Mouse (Mus musculus): ENCODE measurements at regions not wholly inside any gene's neighbourhood (a gene's known extent, or its start where the extent isn't known, plus 50 kb on each side); places are given as distances from the start of the nearest gene placed in this dataset.
"Not testable (repeated sequence)": the region's sequence is repeated elsewhere in the genome, so short reads cannot be mapped to it uniquely, and the experiment has no call there.

DNA sequence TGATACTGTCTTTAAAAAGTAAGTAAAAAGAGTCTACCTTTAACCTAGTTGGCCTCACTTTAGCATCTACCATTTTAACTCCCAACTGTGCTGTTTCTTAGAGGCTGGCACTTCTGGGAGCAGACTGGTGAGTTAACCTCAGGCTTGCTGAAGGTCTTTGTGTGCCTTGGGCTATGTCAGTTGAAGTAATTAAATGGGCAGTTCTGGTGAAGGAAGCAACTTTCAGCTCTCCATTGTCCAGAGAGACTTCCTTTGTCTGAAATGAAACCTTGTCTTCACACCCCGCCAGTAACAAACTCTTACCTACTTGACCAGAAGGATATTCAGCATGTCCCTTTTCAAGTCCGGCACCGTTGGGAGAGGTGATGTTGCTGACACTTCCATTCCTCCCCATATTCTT is 55.5 kb downstream of the Zfp281 start:
- no peak for DNase-seq

DNA sequence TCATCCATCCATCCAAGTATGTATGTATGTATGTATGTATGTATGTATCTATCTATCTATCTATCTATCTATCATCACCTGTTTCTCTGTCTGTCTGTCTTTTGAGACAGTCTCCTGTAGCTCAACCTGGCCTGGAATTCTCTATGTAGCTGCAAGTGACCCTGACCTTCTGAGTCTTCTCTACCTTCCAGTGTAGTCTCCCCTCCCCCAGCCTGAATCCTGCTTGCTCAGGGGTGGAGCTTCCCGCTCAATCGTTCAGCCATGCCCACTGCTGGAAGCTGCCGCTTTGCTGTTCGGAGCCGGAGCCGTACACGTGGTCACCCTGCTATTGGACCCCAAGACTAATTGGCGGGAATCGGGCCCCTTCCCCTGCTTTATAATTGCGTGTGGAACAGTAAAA is 57.6 kb downstream of the Zfp281 start:
- not testable (repeated sequence) for DNase-seq

DNA sequence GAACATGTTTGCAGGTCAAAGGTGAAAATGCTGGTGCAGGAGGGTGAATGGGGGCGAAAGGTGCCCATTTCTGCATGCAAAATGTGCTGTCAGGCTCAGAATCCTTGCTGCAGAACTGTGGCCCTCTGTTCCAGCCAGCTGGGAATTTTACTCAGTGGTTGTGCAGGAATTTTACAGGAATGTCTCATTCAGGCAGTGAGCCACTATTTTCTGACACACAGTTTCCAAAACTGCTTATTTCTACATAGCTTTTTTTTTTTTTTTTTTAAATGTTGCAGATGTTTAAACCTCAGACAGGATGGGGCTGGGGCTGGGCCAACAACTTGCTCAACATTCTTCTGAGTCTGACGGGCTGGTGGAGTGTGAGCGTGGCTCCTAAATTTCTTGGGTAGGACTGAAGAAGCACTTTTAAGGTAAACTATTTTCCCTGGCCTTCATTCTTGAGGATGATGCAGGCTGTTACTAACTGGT is 58.4 kb downstream of the Zfp281 start:
- DNase-seq, result no peak

DNA sequence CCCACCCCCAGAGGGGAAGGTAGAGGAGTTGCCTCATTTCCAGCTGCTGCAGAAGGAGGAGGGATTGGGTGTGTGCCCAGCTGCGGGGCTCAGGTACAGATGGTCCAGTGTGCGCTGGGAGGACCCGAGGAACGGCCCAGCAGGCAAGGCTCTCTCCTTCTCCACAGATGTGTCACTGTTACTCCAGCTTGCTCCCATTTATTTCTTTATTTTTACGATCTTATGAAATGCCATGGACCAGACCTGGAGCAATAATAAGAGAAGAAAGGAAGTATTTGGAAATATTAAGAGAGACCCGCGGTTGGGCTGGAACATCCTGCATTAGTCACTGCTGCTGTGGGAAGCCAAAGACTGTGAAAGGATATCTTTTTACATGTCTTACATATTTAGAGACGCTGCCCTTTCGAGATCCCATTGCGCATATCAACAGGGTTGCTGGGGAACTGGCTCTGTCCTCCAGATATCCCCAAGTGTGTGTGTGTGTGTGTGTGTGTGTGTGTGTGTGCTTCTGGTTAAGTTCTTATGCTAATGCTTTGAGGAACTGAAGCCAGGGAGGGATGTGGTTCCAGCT is 58.9 kb downstream of the Zfp281 start:
- no peak for DNase-seq

DNA sequence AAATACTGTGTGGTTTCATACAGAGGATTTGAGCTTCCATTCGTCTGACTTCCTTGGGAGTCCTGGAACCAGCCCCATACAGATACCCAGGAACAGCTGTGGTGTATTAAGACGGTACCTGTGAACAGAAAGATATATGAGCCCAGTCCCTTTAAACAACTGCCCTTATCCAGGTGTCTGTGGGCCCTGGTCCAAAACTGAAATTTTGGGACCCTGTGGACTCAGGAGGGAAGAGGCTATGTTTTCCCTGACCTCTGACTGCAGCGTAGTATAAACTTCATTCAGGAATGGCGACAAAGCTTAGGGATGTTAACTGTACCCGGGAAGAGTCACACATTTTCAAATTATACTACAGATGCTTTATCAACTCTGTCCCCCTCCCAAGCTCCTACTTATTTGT is 59.8 kb downstream of the Zfp281 start:
- no peak for DNase-seq

DNA sequence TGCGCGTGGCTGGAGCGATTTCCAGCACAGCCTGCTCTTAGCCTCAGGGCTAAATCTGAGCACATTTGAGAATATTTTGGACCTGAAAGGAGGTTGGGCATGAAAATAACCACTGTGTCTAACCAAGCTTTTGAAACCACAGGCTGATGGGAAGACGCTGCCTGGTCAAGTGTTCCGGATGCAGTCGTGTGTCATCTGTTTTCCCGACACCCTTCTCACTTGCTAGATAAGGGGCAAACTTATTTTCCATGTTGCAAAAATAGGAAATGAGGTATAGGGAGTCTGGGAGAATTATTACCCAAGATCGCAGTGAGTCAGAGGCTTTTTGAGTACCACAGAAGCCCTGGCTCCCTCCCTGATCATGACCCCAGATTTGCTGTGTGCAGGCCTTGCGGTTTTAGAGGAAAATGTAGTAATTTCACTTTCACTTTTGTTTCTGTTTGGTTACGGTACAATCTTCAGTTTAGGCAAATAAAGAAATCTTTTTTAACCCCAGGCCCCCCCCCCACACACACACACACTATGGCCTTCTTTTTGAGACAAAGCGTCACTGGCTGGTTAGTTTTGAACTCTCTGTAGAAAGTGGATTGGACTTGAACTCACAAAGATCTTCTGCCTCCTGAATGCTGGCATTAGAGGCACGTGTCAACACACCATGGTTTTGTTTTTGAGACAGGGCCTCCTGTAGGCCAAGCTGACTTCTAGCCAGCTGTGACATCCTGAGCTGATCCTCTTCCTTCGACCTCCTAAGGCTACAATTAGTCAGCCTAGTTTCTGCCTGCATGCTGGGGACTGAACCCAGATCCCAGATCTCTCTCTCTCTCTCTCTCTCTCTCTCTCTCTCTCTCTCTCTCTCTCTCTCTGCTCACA is 60.7 kb downstream of the Zfp281 start:
- DNase-seq, result peak; percentile 51

DNA sequence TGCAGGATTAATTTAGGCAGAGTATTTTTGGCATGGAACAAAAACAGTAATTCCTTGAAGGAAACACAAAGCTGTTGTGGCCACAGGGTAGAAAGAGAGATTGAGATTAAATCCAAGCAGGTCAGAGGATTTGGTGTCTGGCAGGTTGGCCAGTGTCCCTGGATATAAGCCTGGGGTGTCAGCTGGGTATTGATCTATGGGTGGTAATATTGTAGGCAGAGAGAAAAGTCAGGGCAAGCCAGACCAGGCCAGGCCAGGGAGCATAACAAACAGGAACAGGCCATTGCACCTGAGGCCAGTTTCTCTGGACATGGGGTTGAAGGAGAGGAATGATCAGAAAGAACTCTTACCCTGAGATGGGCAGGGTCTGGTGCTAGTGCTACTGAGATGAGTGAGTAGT is 61.8 kb downstream of the Zfp281 start:
- no peak for DNase-seq

DNA sequence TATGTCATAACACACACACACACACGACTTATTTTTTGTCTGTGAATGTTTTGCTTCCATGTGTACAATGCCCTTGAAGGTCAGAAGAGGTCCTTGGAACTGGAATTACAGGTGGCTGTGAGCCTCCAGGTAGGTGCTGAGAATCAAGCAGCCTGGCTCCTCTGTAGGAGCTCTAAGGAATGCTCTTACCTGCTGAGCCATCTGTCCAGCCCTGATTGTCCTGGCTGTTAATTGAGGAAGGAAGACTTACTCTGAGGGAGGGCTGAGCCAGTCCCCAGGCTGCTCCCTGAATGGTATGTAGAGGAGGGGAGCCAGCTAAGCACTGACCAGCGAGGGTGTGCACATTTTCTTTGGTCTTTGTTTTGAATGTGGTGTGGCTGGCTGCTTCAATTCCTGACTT is 65.4 kb downstream of the Zfp281 start:
- DNase-seq, result no peak

DNA sequence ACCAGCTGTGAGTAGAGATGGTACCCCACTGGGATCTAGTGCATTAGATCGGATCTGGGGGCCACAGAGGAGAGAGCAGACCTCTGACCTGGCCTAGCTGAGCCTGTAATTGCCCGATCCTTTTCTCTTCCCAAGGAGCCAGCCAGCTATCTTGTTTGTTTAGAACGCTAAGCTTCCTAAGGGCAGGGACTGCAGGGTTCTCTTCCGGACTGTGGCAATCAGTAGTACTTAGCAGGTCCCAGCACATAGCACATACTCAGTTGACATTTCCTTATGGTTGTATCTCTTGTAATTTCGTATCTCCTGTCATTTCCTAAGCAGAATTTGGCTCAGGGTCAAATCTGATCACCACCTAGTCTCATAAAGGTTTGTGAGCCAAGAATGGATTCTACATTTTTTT is 68.7 kb downstream of the Zfp281 start:
- DNase-seq, result no peak

DNA sequence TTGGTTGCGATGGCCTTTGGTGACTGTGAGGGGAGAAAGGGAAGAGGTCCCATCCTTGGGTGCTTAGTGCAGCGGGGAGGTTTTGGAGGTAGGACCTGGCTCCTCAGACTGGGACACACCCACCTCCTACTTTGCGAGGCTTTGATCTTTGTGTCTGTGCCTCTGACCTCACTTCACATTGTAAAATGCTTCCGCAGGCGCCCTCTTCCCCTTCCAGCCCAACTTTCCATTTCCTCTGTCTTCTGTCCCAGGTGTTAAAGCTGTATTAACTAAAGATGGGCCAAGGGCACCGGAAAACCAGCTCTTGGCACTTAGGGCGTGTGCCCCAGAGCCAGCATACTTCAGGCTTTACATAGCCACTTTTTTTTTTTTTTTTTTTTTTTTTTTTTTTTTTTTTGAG is 70.3 kb downstream of the Zfp281 start:
- no peak for DNase-seq

DNA sequence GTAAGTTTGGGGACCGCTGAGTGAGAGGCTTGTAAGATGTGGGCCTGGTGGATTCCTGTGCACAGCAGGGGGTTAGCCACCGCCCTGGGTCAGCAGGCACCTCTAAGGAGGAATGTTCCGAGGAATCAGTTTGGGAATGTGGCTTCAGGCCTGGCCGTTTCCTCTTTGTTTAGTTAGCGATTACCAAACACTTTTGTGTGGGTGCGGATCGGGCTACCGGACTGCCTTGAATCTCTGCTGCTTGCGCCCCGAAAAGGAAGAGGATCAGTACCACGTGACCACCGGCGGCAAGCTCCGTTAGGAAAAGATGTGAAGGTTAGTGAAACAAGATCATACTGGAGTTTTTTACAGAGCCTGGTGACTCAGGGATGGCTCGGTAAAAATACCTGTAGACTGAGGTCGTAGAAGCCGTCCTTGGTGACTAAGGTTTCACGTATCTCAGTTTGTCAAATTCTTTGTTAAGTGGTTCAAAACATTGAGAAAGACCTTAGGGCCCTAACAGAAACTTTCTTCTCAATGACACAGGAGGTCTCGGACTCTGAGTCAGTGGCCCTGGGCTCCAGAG is 71.5 kb downstream of the Zfp281 start:
- no peak for DNase-seq

DNA sequence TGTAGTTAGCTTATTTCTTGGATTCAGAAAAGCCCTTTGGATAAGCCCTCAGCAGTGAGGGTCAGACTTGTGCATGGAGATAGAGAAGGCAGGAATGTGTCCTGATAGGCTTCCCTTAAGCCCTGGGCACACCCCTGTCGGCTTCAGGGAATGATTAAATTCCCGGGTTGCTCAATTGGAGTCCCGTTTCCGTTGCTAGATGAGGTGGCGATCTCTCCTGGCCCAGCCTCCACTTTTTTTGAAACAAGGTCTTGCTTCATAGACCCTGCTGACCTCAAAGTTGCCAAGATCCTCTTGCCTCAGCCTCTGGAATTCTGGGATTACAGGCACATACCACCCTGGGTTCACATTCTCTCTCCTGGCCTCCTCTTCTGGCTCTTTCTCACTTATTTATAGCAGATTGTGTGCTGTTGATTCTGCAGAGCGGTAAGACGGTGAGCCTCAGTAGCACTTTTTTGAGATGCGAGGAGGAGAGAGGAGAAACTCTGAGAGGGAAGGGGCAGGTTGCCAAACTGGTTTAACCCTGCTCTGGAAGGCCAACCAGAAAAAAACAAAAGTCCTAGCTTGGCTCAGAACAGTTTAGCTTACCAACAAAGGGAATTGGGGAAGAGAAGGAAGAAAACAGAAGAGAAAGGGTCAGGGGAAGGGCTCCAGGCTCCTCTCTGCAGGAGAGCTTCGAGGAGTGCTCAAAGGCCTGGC is 73.9 kb downstream of the Zfp281 start:
- DNase-seq, result no peak

DNA sequence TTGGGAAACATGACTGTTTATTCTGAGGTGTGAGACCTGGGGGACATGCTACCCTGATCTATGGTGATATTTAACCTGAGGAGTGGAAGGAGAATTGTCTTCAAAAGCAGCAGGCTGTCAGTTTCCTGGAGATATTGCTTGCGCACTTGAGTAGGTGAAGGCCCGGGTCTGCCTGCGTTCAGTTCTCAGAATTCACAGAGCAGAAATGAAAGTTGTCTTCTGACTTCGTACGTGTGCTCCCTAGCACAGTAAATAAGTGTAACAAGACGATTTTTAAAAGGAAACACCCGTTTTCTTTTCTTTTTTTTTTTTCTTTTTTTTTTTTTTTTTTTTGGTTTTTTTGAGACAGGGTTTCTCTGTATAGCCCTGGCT is 74.4 kb downstream of the Zfp281 start:
- DNase-seq, result no peak

DNA sequence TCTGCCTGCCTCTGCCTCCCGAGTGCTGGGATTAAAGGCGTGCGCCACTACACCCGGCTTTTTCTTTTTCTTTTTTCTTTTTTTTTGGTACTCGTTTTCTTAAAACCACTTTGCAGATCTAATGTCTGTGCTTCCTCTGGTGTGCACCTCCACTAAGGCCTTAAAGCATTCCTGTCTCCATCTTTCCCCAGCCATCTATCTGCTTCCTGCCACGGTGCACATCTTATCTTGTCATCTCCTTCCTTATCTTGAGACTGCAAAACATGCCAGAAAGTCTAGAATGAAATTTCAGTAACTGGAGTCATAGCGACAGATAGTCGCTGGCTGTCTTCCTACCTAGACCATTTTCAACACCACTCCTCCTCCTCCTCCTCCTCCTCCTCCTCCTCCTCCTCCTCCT is 74.9 kb downstream of the Zfp281 start:
- no peak for DNase-seq

DNA sequence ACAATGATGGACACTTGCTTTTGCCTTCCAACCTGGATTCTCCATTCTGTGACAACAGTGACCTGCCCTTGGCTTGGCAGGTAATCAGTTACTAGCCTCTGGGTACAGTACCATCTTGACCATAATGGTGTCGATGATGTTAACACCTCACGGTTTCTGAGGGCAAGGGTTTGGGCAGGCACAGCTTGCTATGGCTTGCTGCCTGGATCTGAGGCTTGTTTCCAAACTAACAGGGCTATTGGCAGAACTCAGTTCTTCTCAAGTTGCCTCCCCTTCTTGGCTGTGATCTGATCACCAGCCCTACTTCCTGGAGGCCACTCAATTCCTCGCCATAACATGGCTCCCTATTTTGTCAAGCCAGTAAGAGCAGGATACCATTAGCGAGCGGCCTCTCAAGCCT is 79.4 kb downstream of the Zfp281 start:
- DNase-seq, result no peak

DNA sequence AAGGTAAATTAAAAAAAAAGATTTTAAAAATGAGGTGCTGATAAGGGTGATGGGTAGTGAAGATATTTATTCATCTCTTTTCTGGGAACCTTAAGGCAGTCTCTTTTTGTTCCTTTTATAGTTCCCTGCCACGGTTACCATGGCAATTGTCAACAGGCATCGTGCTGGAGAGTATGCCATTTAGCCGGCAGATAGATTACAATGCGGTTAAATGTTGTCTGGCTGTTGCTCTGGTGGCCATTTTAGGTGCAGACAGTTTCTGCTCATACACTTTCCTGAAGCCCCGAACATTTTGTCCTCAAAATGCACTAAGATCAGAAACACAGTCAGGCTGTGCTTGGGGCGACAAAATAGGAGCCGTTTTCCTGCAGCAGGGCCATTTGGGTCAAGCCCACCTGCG is 81.8 kb downstream of the Zfp281 start:
- no peak for DNase-seq

DNA sequence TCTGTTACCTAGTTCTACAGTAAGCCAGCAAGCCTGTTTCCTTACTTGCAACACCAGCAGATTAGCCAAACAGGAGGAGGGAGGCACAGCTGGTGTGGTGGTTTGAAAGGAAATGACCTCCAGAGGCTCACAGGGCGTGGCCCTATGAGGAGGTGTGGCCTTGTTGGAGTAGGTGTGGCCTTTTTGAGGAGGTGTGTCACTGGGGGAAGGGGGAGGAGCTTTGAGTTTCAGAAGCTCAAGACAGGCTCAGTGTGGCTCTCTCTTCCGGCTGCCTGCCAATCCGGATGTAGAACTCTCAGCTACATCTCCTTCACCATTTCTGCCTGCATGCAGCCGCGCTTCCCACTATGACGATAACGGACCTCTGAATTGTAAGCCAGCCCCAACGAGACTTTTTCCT is 82.7 kb downstream of the Zfp281 start:
- DNase-seq, result peak; percentile 32

DNA sequence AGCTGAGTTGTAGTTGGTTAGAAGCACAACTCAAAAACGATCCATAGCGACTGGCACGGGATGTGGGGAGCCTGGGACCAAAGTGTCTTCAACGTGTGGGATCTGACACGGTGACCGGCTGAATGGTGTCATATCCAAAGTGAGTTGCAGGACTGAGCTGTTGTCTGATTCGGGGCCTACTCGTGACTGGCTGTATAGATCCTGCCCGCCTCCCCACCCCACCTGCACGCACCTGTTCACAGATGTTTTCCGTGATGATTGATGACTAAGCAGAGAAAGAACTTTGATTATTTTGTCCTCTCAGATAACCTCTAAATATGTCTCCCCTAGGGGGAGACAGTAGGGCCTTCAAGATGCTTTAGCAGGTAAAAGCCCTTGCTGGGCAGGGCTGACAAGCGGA is 83.2 kb downstream of the Zfp281 start:
- DNase-seq, result no peak

DNA sequence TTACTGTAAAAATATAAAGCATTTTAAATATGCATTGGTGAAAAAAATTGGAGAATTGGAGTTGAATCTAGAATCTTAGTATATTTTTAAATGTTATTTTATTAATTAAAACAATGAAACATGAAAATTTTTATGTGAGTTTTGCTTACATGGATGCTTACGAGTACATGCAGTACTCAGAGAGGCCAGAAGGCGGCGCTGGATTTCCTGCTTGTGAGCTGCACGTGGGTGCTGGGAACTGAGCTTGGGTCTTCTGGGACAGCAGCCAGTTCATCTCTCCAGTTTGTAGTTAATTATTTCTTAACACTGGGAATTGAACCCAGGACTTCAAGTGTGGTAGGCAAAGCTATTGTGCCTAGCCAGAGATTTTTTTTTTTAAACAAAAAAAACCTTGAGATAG is 85.5 kb downstream of the Zfp281 start:
- no peak for DNase-seq

DNA sequence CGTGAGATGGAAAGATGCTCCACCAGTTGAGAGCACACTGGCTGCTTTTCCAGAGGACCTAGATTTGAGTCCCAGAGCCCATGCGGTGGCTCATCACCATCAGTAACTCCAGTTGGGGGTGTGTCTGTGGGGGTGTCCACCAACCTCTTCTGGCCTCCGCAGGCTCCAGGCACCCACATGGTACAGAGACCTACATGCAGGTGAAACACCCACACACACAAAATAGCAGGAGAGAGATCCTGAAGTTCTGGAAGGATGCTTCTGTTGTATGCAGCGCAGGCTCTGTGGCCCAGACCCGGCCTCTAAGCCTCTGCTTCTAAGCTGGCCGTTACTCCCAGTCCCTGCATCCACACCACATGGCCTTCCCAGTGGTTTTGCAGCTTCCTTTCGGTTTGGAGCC is 86.5 kb downstream of the Zfp281 start:
- DNase-seq, result no peak

DNA sequence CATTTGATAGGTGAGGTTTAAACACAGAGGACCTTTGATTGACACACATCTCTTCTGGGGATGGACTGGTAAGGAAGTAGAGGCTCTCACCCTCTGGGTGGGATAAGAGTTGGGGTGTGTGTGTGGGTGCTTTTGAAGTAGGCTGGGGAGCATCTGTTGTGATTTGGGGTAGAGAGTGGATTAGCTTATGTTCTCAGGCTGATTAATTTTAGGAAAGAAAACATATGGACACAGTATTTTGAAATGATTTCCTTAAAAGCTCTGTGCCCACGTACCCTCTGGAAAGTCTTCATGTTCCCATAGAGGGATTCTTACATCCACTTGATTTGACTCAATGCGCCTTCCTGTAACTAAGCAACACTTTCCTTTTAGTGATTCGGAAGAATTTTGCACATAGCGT is 89.4 kb downstream of the Zfp281 start:
- DNase-seq, result no peak

DNA sequence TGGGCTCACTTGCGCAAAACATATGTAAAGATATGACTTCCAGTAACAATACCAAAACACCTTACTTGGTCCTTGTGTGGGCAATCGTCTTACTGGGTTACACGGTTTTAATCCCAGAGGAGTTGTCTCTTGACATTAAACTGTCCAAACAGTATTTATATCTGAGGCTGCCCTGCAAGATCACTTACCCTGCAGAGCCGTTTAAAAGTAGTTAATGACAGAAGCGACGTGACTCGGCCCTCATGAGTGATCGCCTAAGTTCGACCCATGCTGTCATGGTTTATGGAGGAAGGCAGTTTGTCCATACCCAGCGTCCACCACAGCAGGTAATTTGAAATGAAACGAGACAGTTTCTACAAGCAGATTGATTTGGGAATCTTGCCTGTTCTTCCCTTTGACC is 90.3 kb downstream of the Zfp281 start:
- DNase-seq, result no peak

DNA sequence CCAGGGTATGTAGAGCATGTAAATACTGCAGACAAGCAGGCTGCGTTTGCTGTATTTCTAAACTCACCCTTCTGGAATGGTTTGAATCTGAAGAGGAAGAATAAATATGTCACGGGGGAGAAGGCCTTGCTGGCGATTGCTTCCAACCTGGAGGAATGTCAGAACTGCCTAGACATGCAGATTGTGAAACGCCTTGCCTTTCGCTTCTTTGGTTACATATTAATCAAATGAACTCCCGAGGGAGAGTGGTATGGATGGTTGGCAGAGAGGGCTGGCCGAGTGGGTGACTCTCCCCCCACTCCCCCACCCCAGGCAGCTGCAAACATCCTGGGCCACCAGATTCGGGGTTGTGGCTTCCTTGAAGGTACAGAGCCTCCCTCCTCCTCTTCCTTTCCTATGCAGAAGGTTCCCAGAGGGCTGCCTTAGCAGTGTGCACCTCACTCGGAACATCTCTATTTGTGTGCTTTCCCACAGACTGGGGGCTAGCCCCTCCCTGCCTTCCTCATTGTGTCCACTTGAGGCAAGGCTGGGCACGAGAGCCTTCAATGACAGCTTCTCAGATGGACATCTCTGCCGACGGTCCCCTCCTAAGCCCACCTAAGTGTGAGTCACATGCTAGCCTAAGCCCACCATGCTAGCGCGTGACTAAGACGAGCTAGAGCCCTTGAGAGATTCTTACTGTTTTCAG is 93.3 kb downstream of the Zfp281 start:
- DNase-seq, result no peak

All from retina, postnatal 1 day (tissue).